Comparison of ENCODE assay signal across 8 mouse cellular contexts in genomic region chr17:47736856-47737255, GRCm38 (mm10). TPM values are rescaled to one million over a fixed set of nuclear protein-coding genes. Genes with fewer than 3 reads are reported as not detected.
DNase-seq lines count a peak whose midpoint lies in the region; ATAC-seq lines count a peak whose summit lies in the region.

Gene Tfeb, plus strand, starts transcription at chr17:47737030.

- peak within 1 kb of the TSS; percentile 87 for H3K9ac ChIP-seq in heart, embryonic 11.5 days (ENCODE audit: low read depth, low read length)
- peak within 1 kb of the TSS; percentile 71 for H3K9ac ChIP-seq in kidney, embryonic 16.5 days (replicated peaks; ENCODE audit: low read length)

- H3K4me3 ChIP-seq in erythroblast, embryonic 14.5 days (replicated peaks) = peak within 1 kb of the TSS; percentile 75
- peak within 1 kb of the TSS; percentile 87 for H3K4me3 ChIP-seq in heart, embryonic 11.5 days (ENCODE audit: low read depth, low read length)
- peak within 1 kb of the TSS; percentile 62 for H3K4me3 ChIP-seq in kidney, embryonic 16.5 days (ENCODE audit: low read length)

- ATAC-seq in heart, embryonic 11.5 days (replicated peaks; ENCODE audit: insufficient number of reproducible peaks, low FRiP score, low TSS enrichment) = peak; percentile 61
- ATAC-seq in kidney, embryonic 16.5 days (ENCODE audit: low FRiP score, low TSS enrichment) = peak; percentile 64

- peaks cover 31% of the 10 kb centered on the region for H3K4me1 ChIP-seq in erythroblast, embryonic 14.5 days (ENCODE audit: control insufficient read depth)
- H3K4me1 ChIP-seq in heart, embryonic 11.5 days (ENCODE audit: control insufficient read depth, insufficient read depth, low read length) = peaks cover 27% of the 10 kb centered on the region
- H3K4me1 ChIP-seq in kidney, embryonic 16.5 days (ENCODE audit: insufficient read depth, low read length) = peaks cover 17% of the 10 kb centered on the region

- DNase-seq in CD4-positive helper T cell, adult 2 months (ENCODE audit: low read depth, low spot score) = peak; percentile 94
- DNase-seq in brain, embryonic 18.5 days (ENCODE audit: low read depth, low spot score) = peak; percentile 63
- DNase-seq in liver = peak; percentile 94
- peak; percentile 89 to 95 for DNase-seq in monocyte, adult 2 months (ENCODE audit: low read depth in 1 of 2, low spot score in 2 of 2)
- peak; percentile 97 to 99 for DNase-seq in spleen, postnatal 14 days (ENCODE audit: low spot score in 2 of 2)

- under 1% methylated on average over 44 of the region's 47 CpGs for WGBS in heart, embryonic 11.5 days (ENCODE audit: insufficient replicate concordance)
- under 1% methylated on average over 35 of the region's 47 CpGs for WGBS in kidney, embryonic 16.5 days

- no peaks in the 10 kb centered on the region for H3K9me3 ChIP-seq in erythroblast, embryonic 14.5 days (ENCODE audit: control insufficient read depth, low read length)
- H3K9me3 ChIP-seq in heart, embryonic 11.5 days (replicated peaks; ENCODE audit: control insufficient read depth, low read length) = no peaks in the 10 kb centered on the region
- H3K9me3 ChIP-seq in kidney, embryonic 16.5 days (ENCODE audit: low read length) = no peaks in the 10 kb centered on the region

- no peaks in the 10 kb centered on the region for H3K36me3 ChIP-seq in erythroblast, embryonic 14.5 days (ENCODE audit: control insufficient read depth)
- H3K36me3 ChIP-seq in heart, embryonic 11.5 days (ENCODE audit: control insufficient read depth, insufficient read depth, low read length) = no peaks in the 10 kb centered on the region
- no peaks in the 10 kb centered on the region for H3K36me3 ChIP-seq in kidney, embryonic 16.5 days (ENCODE audit: insufficient read depth, low read length)

- peaks cover 27% of the 10 kb centered on the region for H3K27me3 ChIP-seq in erythroblast, embryonic 14.5 days (ENCODE audit: control insufficient read depth)
- H3K27me3 ChIP-seq in heart, embryonic 11.5 days (ENCODE audit: control insufficient read depth, insufficient read depth, low read length) = no peaks in the 10 kb centered on the region
- no peaks in the 10 kb centered on the region for H3K27me3 ChIP-seq in kidney, embryonic 16.5 days (ENCODE audit: insufficient read depth, low read length)

- peak within 1 kb of the TSS; percentile 88 for H3K27ac ChIP-seq in heart, embryonic 11.5 days (ENCODE audit: low read depth, low read length)
- peak within 1 kb of the TSS; percentile 90 for H3K27ac ChIP-seq in kidney, embryonic 16.5 days (ENCODE audit: low read length)

- peak within 1 kb of the TSS; percentile 99 for H3K4me2 ChIP-seq in heart, embryonic 11.5 days
- peak within 1 kb of the TSS; percentile 77 for H3K4me2 ChIP-seq in kidney, embryonic 16.5 days (replicated peaks; ENCODE audit: low read depth, low read length)

RNA-seq across cellular contexts. Expression of gene Tfeb, which starts in this region (rescaled TPM):
- polyA plus RNA-seq in erythroblast, embryonic 14.5 days (2012) = 1.5 and 1.7 TPM in 2 replicates
- polyA plus RNA-seq in heart, embryonic 11.5 days (2014; fragmentation: Nextera tagmentation; extraction: Ambion mirVana) = 16.3 and 17.0 TPM in 2 replicates
- polyA plus RNA-seq in kidney, embryonic 16.5 days (2015; fragmentation: Nextera tagmentation; extraction: Ambion mirVana) = 18.1 and 19.6 TPM in 2 replicates

Comparison
In these comparisons a context has a peak if more than half of its experiments do, and no peak if none do; other contexts are left out.
1. Peak in every context shown above with its lines: DNase-seq, ATAC-seq, H3K4me3 ChIP-seq and H3K27ac ChIP-seq.